Mouse (Mus musculus) myocyte (in vitro differentiated cells): ENCODE measurements around the gene Mrpl53. TPM values are rescaled to one million over a fixed set of nuclear protein-coding genes. Genes with fewer than 3 reads are reported as not detected.

Experiments used
- H3K27me3 ChIP-seq: one replicate; pipeline ENCODE4 v1.6.1; 2011; ENCODE audit not compliant: control insufficient read depth, insufficient read depth, insufficient read length
- H3K36me3 ChIP-seq: one replicate; pipeline ENCODE4 v1.6.1; 2011; ENCODE audit not compliant: control insufficient read depth, insufficient read depth
- H3K4me2 ChIP-seq: one replicate; pipeline ENCODE4 v1.6.1; 2011; ENCODE audit warnings: low read depth, control low read depth
- H3K4me3 ChIP-seq: one replicate; pipeline ENCODE4 v1.5.1; 2011; ENCODE audit warnings: mild to moderate bottlenecking, control low read depth, moderate library complexity
- H3K79me2 ChIP-seq: one replicate; pipeline ENCODE4 v1.6.1; 2011; ENCODE audit not compliant: control insufficient read depth, insufficient read depth
- H3ac ChIP-seq: one replicate; pipeline ENCODE4 v1.6.1; 2011; ENCODE audit not compliant: control insufficient read depth, insufficient read length
- CEBPB ChIP-seq: IDR thresholded peaks from 2 replicates; pipeline ENCODE4 v1.6.1; 2011; ENCODE audit warnings: mild to moderate bottlenecking, moderate library complexity; ENCODE audit not compliant: poor library complexity, insufficient read depth, severe bottlenecking
- E2F4 ChIP-seq: IDR thresholded peaks from one replicate; pipeline ENCODE4 v1.6.1; 2011; ENCODE audit warnings: mild to moderate bottlenecking, control low read depth, moderate library complexity; ENCODE audit not compliant: insufficient read depth
- MAX ChIP-seq: IDR thresholded peaks from one replicate; pipeline ENCODE4 v1.6.1; 2011; ENCODE audit warnings: low read depth, mild to moderate bottlenecking, control low read depth
- MYOD1 ChIP-seq, 3 experiments: IDR thresholded peaks; one replicate each; pipeline ENCODE4 v1.6.1; 2011; ENCODE audit warnings: control low read depth in 2 of 3, low read depth in 2 of 3, mild to moderate bottlenecking in 2 of 3, moderate library complexity in 1 of 3; ENCODE audit not compliant: insufficient read length in 2 of 3, control insufficient read depth in 1 of 3
- MYOG ChIP-seq, 3 experiments: IDR thresholded peaks; one replicate each; pipeline ENCODE4 v1.6.1; 2011; ENCODE audit warnings: control low read depth in 2 of 3, low read depth in 2 of 3, mild to moderate bottlenecking in 2 of 3; ENCODE audit not compliant: insufficient read length in 2 of 3, control insufficient read depth in 1 of 3, insufficient read depth in 1 of 3
- POLR2A ChIP-seq: IDR thresholded peaks from one replicate; pipeline ENCODE4 v1.6.1; 2011; ENCODE audit warnings: low read depth, mild to moderate bottlenecking, control low read depth, moderate library complexity; ENCODE audit not compliant: insufficient read length
- POLR2AphosphoS2 ChIP-seq: IDR thresholded peaks from one replicate; pipeline ENCODE4 v1.6.1; 2011; ENCODE audit warnings: low read depth, control low read depth; ENCODE audit not compliant: insufficient read length
- REST ChIP-seq: IDR thresholded peaks from one replicate; pipeline ENCODE4 v1.6.1; 2011; ENCODE audit warnings: mild to moderate bottlenecking, control low read depth, moderate library complexity; ENCODE audit not compliant: insufficient read depth, insufficient read length
- SRF ChIP-seq: IDR thresholded peaks from one replicate; pipeline ENCODE4 v1.6.1; 2011; ENCODE audit warnings: low read depth; ENCODE audit not compliant: control insufficient read depth, insufficient read length
- TCF12 ChIP-seq: IDR thresholded peaks from one replicate; pipeline ENCODE4 v1.6.1; 2011; ENCODE audit warnings: mild to moderate bottlenecking, control low read depth; ENCODE audit not compliant: poor library complexity, insufficient read depth, severe bottlenecking
- TCF3 ChIP-seq: IDR thresholded peaks from one replicate; pipeline ENCODE4 v1.6.1; 2011; ENCODE audit warnings: low read depth, control low read depth; ENCODE audit not compliant: insufficient read length
- USF1 ChIP-seq: IDR thresholded peaks from one replicate; pipeline ENCODE4 v1.6.1; 2011; ENCODE audit warnings: low read depth, mild to moderate bottlenecking, control low read depth, moderate library complexity
- polyA plus RNA-seq: library from polyadenylated mRNA; unstranded; fragments of >200 nt; fragmentation: generic; extraction: Trizol; gene quantifications from one replicate; pipeline ENCODE4 v1.2.1, GENCODE M21; 2012; ENCODE audit warnings: missing spikeins

Mrpl53 gene
- polyA plus RNA-seq, 1 experiment = 177 TPM

- no peaks in the 10 kb centered on the region for H3K27me3 ChIP-seq
- H3K4me2 ChIP-seq = no peak overlapping the region
- peaks cover 26% of the 10 kb centered on the region for H3K79me2 ChIP-seq
- TF ChIP-seq USF1 = no peak
- TF ChIP-seq TCF12 = no peak
- TF ChIP-seq POLR2A = no peak
- no peak for TF ChIP-seq MYOG (IDR thresholded peaks at IDR 0.05; ENCODE audit: control insufficient read depth in 1 of 3, insufficient read depth in 1 of 3, insufficient read length in 2 of 3, low read depth in 2 of 3)
- no peak for TF ChIP-seq MYOD1 (IDR thresholded peaks at IDR 0.05; ENCODE audit: control insufficient read depth in 1 of 3, insufficient read length in 2 of 3, low read depth in 2 of 3)
- TF ChIP-seq POLR2AphosphoS2 = no peak
- no peak for TF ChIP-seq CEBPB
- no peak for TF ChIP-seq MAX
- TF ChIP-seq REST = no peak
- no peak for TF ChIP-seq E2F4
- no peak overlapping the region for H3ac ChIP-seq
- no peak overlapping the region for H3K4me3 ChIP-seq
- peaks cover 3% of the 10 kb centered on the region for H3K36me3 ChIP-seq
Observed at GRCm38 (mm10) chr6:83111510-83112136, 2.8 kb downstream of the Mrpl53 start.

GRCm38 (mm10) chr6:83115011-83115671 lies 6.3 kb downstream of the Mrpl53 start, which contains the start of gene Mogs:
Gene Mogs (plus strand): TSS chr6:83115496.
- H3K27me3 ChIP-seq = no peaks in the 10 kb centered on the region
- peak within 1 kb of the TSS; percentile 75 for H3K4me3 ChIP-seq
- peak within 1 kb of the TSS; percentile 90 for H3ac ChIP-seq
- H3K79me2 ChIP-seq = peaks cover 20% of the 10 kb centered on the region
- peaks cover 3% of the 10 kb centered on the region for H3K36me3 ChIP-seq
- TF ChIP-seq TCF12 (no peak), MYOD1 (IDR thresholded peaks at IDR 0.05; ENCODE audit: control insufficient read depth in 1 of 3, insufficient read length in 2 of 3, low read depth in 2 of 3) (peak in 1 of 3 experiments; percentile 10), SRF (no peak), POLR2AphosphoS2 (peak; percentile 83), CEBPB (no peak), E2F4 (no peak), TCF3 (no peak), REST (no peak), USF1 (no peak), POLR2A (peak; percentile 93), MAX (no peak), MYOG (IDR thresholded peaks at IDR 0.05; ENCODE audit: control insufficient read depth in 1 of 3, insufficient read depth in 1 of 3, insufficient read length in 2 of 3, low read depth in 2 of 3) (no peak)
- peak within 1 kb of the TSS; percentile 88 for H3K4me2 ChIP-seq

GRCm38 (mm10) chr6:83115682-83116372 lies 7.0 kb downstream of the Mrpl53 start:
- TF ChIP-seq POLR2AphosphoS2 = no peak
- no peak for TF ChIP-seq TCF3
- no peak for TF ChIP-seq USF1
- no peak for TF ChIP-seq MAX
- TF ChIP-seq TCF12 = no peak
- no peak for TF ChIP-seq POLR2A
- TF ChIP-seq SRF = no peak
- no peak for TF ChIP-seq REST
- TF ChIP-seq CEBPB = no peak
- TF ChIP-seq E2F4 = no peak
- TF ChIP-seq MYOG (IDR thresholded peaks at IDR 0.05; ENCODE audit: control insufficient read depth in 1 of 3, insufficient read depth in 1 of 3, insufficient read length in 2 of 3, low read depth in 2 of 3) = no peak
- no peak for TF ChIP-seq MYOD1 (IDR thresholded peaks at IDR 0.05; ENCODE audit: control insufficient read depth in 1 of 3, insufficient read length in 2 of 3, low read depth in 2 of 3)
- no peaks in the 10 kb centered on the region for H3K36me3 ChIP-seq
- peaks cover 20% of the 10 kb centered on the region for H3K79me2 ChIP-seq
- no peaks in the 10 kb centered on the region for H3K27me3 ChIP-seq
- peak overlapping the region; percentile 90 for H3ac ChIP-seq
- H3K4me3 ChIP-seq = peak overlapping the region; percentile 75
- peak overlapping the region; percentile 88 for H3K4me2 ChIP-seq

GRCm38 (mm10) chr6:83116373-83117164 lies 7.7 kb downstream of the Mrpl53 start:
- peak overlapping the region; percentile 90 for H3ac ChIP-seq
- peaks cover 21% of the 10 kb centered on the region for H3K79me2 ChIP-seq
- no peaks in the 10 kb centered on the region for H3K27me3 ChIP-seq
- peak overlapping the region; percentile 75 for H3K4me3 ChIP-seq
- H3K36me3 ChIP-seq = no peaks in the 10 kb centered on the region
- TF ChIP-seq POLR2AphosphoS2 (peak; percentile 28), TCF12 (no peak)
- peak overlapping the region; percentile 88 for H3K4me2 ChIP-seq
